Mouse (Mus musculus) E14TG2a.4 (cell line): ENCODE measurements around the gene Smcr8.

Experiments
- H3K27me3 ChIP-seq: 2 replicates; pipeline ENCODE4 v1.6.1; 2014; ENCODE audit warnings: low read length, control low read depth; ENCODE audit not compliant: insufficient read depth
- H3K36me3 ChIP-seq: 2 replicates; pipeline ENCODE4 v1.6.1; 2014; ENCODE audit warnings: low read length, control low read depth; ENCODE audit not compliant: insufficient read depth
- H3K4me1 ChIP-seq: replicated peaks from 2 replicates; pipeline ENCODE4 v1.6.1; 2014; ENCODE audit warnings: low read depth, low read length, control low read depth
- H3K4me3 ChIP-seq: replicated peaks from 2 replicates; pipeline ENCODE4 v1.5.1; 2014; ENCODE audit warnings: mild to moderate bottlenecking, low read length
- H3K9me3 ChIP-seq: 2 replicates; pipeline ENCODE4 v1.6.1; 2014; ENCODE audit warnings: low read length, control low read depth
- CTCF ChIP-seq: conservative IDR thresholded peaks from 2 replicates; pipeline ENCODE4 v1.5.1; 2014; ENCODE audit warnings: low read length
- NANOG ChIP-seq: IDR thresholded peaks from 2 replicates; pipeline ENCODE4 v1.6.1; 2014; ENCODE audit warnings: borderline replicate concordance, low read length, mixed read lengths
- POU5F1 ChIP-seq: IDR thresholded peaks from 2 replicates; pipeline ENCODE4 v1.6.1; 2014; ENCODE audit warnings: low read length, borderline replicate concordance

Gene Smcr8

GRCm38 (mm10) chr11:60737450-60737849 is 39.9 kb upstream of the Smcr8 start:
- Histone ChIP-seq H3K9me3 (peaks cover 4% of the 10 kb centered on the region; the same call in 1 of the 2 replicates), H3K36me3 (peaks cover 70% of the 10 kb centered on the region), H3K27me3 (no peaks in the 10 kb centered on the region), H3K4me1 (peaks cover 66% of the 10 kb centered on the region), H3K4me3 (no peak overlapping the region)
- TF ChIP-seq CTCF (no peak), NANOG (no peak), POU5F1 (no peak)

GRCm38 (mm10) chr11:60740321-60740720 is 37.0 kb upstream of the Smcr8 start:
- Histone ChIP-seq H3K9me3 (peaks cover 4% of the 10 kb centered on the region; the same call in 1 of the 2 replicates), H3K36me3 (peaks cover 81% of the 10 kb centered on the region), H3K4me3 (peak overlapping the region; percentile 39), H3K27me3 (no peaks in the 10 kb centered on the region), H3K4me1 (peaks cover 68% of the 10 kb centered on the region)
- TF ChIP-seq CTCF (no peak), NANOG (no peak), POU5F1 (no peak)

GRCm38 (mm10) chr11:60755570-60755969 is 21.8 kb upstream of the Smcr8 start:
- TF ChIP-seq CTCF (no peak), POU5F1 (no peak), NANOG (no peak)
- no peaks in the 10 kb centered on the region for H3K9me3 ChIP-seq
- H3K27me3 ChIP-seq, result no peaks in the 10 kb centered on the region

GRCm38 (mm10) chr11:60761681-60762080 is 15.6 kb upstream of the Smcr8 start:
- Histone ChIP-seq H3K27me3 (no peaks in the 10 kb centered on the region), H3K4me3 (no peak overlapping the region), H3K4me1 (0 out of 2 replicates have a peak, but pooled peaks cover 3% of the 10 kb centered on the region), H3K36me3 (peaks cover 56% of the 10 kb centered on the region), H3K9me3 (no peaks in the 10 kb centered on the region)
- TF ChIP-seq CTCF (no peak), NANOG (no peak), POU5F1 (no peak)

More at GRCm38 (mm10) chr11:60755570-60755969, 21.8 kb upstream of the Smcr8 start:
- Histone ChIP-seq H3K4me1 (no peaks in the 10 kb centered on the region; the same call in 1 of the 2 replicates), H3K36me3 (peaks cover 91% of the 10 kb centered on the region), H3K4me3 (no peak overlapping the region)

GRCm38 (mm10) chr11:60766969-60767368 is 10.4 kb upstream of the Smcr8 start:
- H3K9me3 ChIP-seq, result no peaks in the 10 kb centered on the region
- H3K4me3 ChIP-seq, result no peak overlapping the region
- 0 out of 2 replicates have a peak, but pooled peaks cover 3% of the 10 kb centered on the region for H3K4me1 ChIP-seq
- H3K27me3 ChIP-seq, result no peaks in the 10 kb centered on the region
- peaks cover 10% of the 10 kb centered on the region for H3K36me3 ChIP-seq
- TF ChIP-seq NANOG (no peak), POU5F1 (no peak), CTCF (no peak)

- Histone ChIP-seq H3K36me3 (0 out of 2 replicates have a peak, but pooled peaks cover 5% of the 10 kb centered on the region), H3K4me3 (no peak overlapping the region), H3K4me1 (0 out of 2 replicates have a peak, but pooled peaks cover 7% of the 10 kb centered on the region), H3K9me3 (no peaks in the 10 kb centered on the region), H3K27me3 (no peaks in the 10 kb centered on the region)
- TF ChIP-seq NANOG, result no peak
- TF ChIP-seq CTCF, result no peak
- TF ChIP-seq POU5F1, result no peak
These were observed 8.0 kb upstream of the Smcr8 start for GRCm38 (mm10) chr11:60769322-60769721.

- H3K36me3 ChIP-seq, result peaks cover 7% of the 10 kb centered on the region; the same call in 1 of the 2 replicates
- TF ChIP-seq NANOG (no peak), CTCF (no peak), POU5F1 (no peak)
These were observed 6.5 kb upstream of the Smcr8 start for GRCm38 (mm10) chr11:60770776-60771175.

GRCm38 (mm10) chr11:60772161-60772560 is 5.2 kb upstream of the Smcr8 start:
- TF ChIP-seq POU5F1, result no peak
- no peak for TF ChIP-seq CTCF
- TF ChIP-seq NANOG, result no peak
- no peaks in the 10 kb centered on the region for H3K9me3 ChIP-seq
- no peaks in the 10 kb centered on the region for H3K27me3 ChIP-seq
- H3K4me1 ChIP-seq, result peaks cover 21% of the 10 kb centered on the region
- H3K4me3 ChIP-seq, result no peak overlapping the region
- H3K36me3 ChIP-seq, result peaks cover 7% of the 10 kb centered on the region; the same call in 1 of the 2 replicates

More at GRCm38 (mm10) chr11:60770776-60771175, 6.5 kb upstream of the Smcr8 start:
- Histone ChIP-seq H3K27me3 (no peaks in the 10 kb centered on the region), H3K4me1 (peaks cover 17% of the 10 kb centered on the region), H3K4me3 (no peak overlapping the region), H3K9me3 (no peaks in the 10 kb centered on the region)

- no peaks in the 10 kb centered on the region for H3K9me3 ChIP-seq
- H3K27me3 ChIP-seq, result no peaks in the 10 kb centered on the region
- H3K4me3 ChIP-seq, result no peak overlapping the region
- TF ChIP-seq NANOG, result no peak
- H3K4me1 ChIP-seq, result peaks cover 35% of the 10 kb centered on the region
- peaks cover 21% of the 10 kb centered on the region for H3K36me3 ChIP-seq
These were observed 3.1 kb upstream of the Smcr8 start for GRCm38 (mm10) chr11:60774158-60774689.
